Mouse (Mus musculus) ES-Bruce4 (cell line): Measurements from ENCODE around the gene Plin3.

Experiments used
- CTCF ChIP-seq: IDR thresholded peaks from one replicate; pipeline ENCODE4 v1.8.1; 2011; ENCODE audit warnings: low read depth, low read length
- POLR2A ChIP-seq: IDR thresholded peaks from one replicate; pipeline ENCODE4 v1.8.1; 2011; ENCODE audit warnings: low read length; ENCODE audit not compliant: insufficient read depth

GRCm38 (mm10) chr17:56289371-56290331, 3.0 kb downstream of the Plin3 start:
- no peak for TF ChIP-seq CTCF
- no peak for TF ChIP-seq POLR2A
